Mouse (Mus musculus): ENCODE measurements around the gene Atp1b3. TPM values are rescaled to one million over a fixed set of nuclear protein-coding genes. Genes with fewer than 3 reads are reported as not detected.

Atp1b3 gene
- 127 TPM for polyA plus RNA-seq (2014; fragmentation: Illumina TruSeq; extraction: RNeasy Lipid Tissue Mini Kit (QIAGEN cat#74804); ENCODE audit: low read depth, low replicate concordance)

GRCm38 (mm10) chr9:96364141-96364838 lies at the start of gene Atp1b3:
Gene Atp1b3, minus strand, starts transcription at chr9:96364442.

Other genes starting within 250 kb of the Atp1b3 start
- gene Gk5, start 245.1 kb downstream of the Atp1b3 start, polyA plus RNA-seq (2014; fragmentation: Illumina TruSeq; extraction: RNeasy Lipid Tissue Mini Kit (QIAGEN cat#74804); ENCODE audit: low read depth, low replicate concordance): 9.8 TPM
- gene Tfdp2, start 168.2 kb downstream of the Atp1b3 start, polyA plus RNA-seq (2014; fragmentation: Illumina TruSeq; extraction: RNeasy Lipid Tissue Mini Kit (QIAGEN cat#74804); ENCODE audit: low read depth, low replicate concordance): 19.9 TPM
- 95.4 TPM for gene Rnf7, start 114.2 kb upstream of the Atp1b3 start, polyA plus RNA-seq (2014; fragmentation: Illumina TruSeq; extraction: RNeasy Lipid Tissue Mini Kit (QIAGEN cat#74804); ENCODE audit: low read depth, low replicate concordance)
- gene Gm28729, start 160.8 kb upstream of the Atp1b3 start, polyA plus RNA-seq (2014; fragmentation: Illumina TruSeq; extraction: RNeasy Lipid Tissue Mini Kit (QIAGEN cat#74804); ENCODE audit: low read depth, low replicate concordance): 1.4 TPM